Mouse (Mus musculus): ENCODE data around the gene Rem2. TPM values are rescaled to one million over a fixed set of nuclear protein-coding genes. Genes with fewer than 3 reads are reported as not detected.

The Rem2 gene
- total RNA-seq, 4 experiments from 2014 or later, result not detected

GRCm38 (mm10) chr14:54443712-54444618 is 31.9 kb upstream of the Rem2 start:
- DNase-seq (ENCODE audit: low spot score), result peak; percentile 84

- no peak for DNase-seq (ENCODE audit: low spot score)
Observed at GRCm38 (mm10) chr14:54445476-54445875, 30.4 kb upstream of the Rem2 start.

GRCm38 (mm10) chr14:54453566-54453965 is 22.3 kb upstream of the Rem2 start:
- no peak for DNase-seq (ENCODE audit: low spot score)

GRCm38 (mm10) chr14:54454669-54455528 is 21.0 kb upstream of the Rem2 start:
- no peak for DNase-seq (ENCODE audit: low spot score)

GRCm38 (mm10) chr14:54457907-54458569 is 17.9 kb upstream of the Rem2 start:
- DNase-seq (ENCODE audit: low spot score), result no peak

- DNase-seq (ENCODE audit: low spot score), result no peak
Observed at GRCm38 (mm10) chr14:54462146-54462545, 13.8 kb upstream of the Rem2 start.

- DNase-seq (ENCODE audit: low spot score), result no peak
Observed at GRCm38 (mm10) chr14:54463108-54463958, 12.6 kb upstream of the Rem2 start.

- DNase-seq (ENCODE audit: low spot score), result peak; percentile 82
Observed at GRCm38 (mm10) chr14:54463959-54464292, 12.0 kb upstream of the Rem2 start, which contains the start of gene Lrp10. TSS of gene Lrp10 (plus strand) at chr14:54464137.

GRCm38 (mm10) chr14:54464293-54465005 is 11.5 kb upstream of the Rem2 start:
- peak; percentile 64 for DNase-seq (ENCODE audit: low spot score)

GRCm38 (mm10) chr14:54471467-54471866 is 4.4 kb upstream of the Rem2 start:
- DNase-seq (ENCODE audit: low spot score), result no peak

- no peak for DNase-seq (ENCODE audit: low spot score)
Observed at GRCm38 (mm10) chr14:54472671-54473070, 3.2 kb upstream of the Rem2 start.

GRCm38 (mm10) chr14:54474744-54475143 is 1.2 kb upstream of the Rem2 start:
- DNase-seq (ENCODE audit: low spot score), result no peak

- no peak for DNase-seq (ENCODE audit: low spot score)
Observed at GRCm38 (mm10) chr14:54477172-54477909, 1.4 kb downstream of the Rem2 start.

GRCm38 (mm10) chr14:54479451-54479920 is 3.6 kb downstream of the Rem2 start:
- DNase-seq (ENCODE audit: low spot score), result no peak

GRCm38 (mm10) chr14:54480673-54481072 is 4.8 kb downstream of the Rem2 start:
- DNase-seq (ENCODE audit: low spot score), result no peak

GRCm38 (mm10) chr14:54481402-54481801 is 5.5 kb downstream of the Rem2 start:
- no peak for DNase-seq (ENCODE audit: low spot score)

- DNase-seq (ENCODE audit: low spot score), result no peak
Observed at GRCm38 (mm10) chr14:54482498-54482897, 6.6 kb downstream of the Rem2 start.

GRCm38 (mm10) chr14:54485899-54486298 is 10.0 kb downstream of the Rem2 start:
- DNase-seq (ENCODE audit: low spot score), result no peak

GRCm38 (mm10) chr14:54487732-54488131 is 11.8 kb downstream of the Rem2 start:
- DNase-seq (ENCODE audit: low spot score), result no peak

All from heart, adult 8-10 months (tissue).